Mouse (Mus musculus) ES-Bruce4 (cell line): ENCODE data around the gene Fuz.

ENCODE experiments used
- CTCF ChIP-seq: IDR thresholded peaks from one replicate; pipeline ENCODE4 v1.8.1; 2011; ENCODE audit warnings: low read depth, low read length
- EP300 ChIP-seq: IDR thresholded peaks from 2 replicates; pipeline ENCODE4 v1.6.1; 2011; ENCODE audit warnings: low read depth, low read length; ENCODE audit not compliant: insufficient read depth
- POLR2A ChIP-seq: IDR thresholded peaks from one replicate; pipeline ENCODE4 v1.8.1; 2011; ENCODE audit warnings: low read length; ENCODE audit not compliant: insufficient read depth

- TF ChIP-seq CTCF = peak; percentile 99
- no peak for TF ChIP-seq POLR2A
- no peak for TF ChIP-seq EP300
These were observed 35.1 kb upstream of the Fuz start for GRCm38 (mm10) chr7:44860576-44861428.
